Mouse (Mus musculus): Measurements from ENCODE around the gene Etv2. TPM values are rescaled to one million over a fixed set of nuclear protein-coding genes. Genes with fewer than 3 reads are reported as not detected.
A peak's percentile ranks its signal among the peaks of the same experiment; 100 is the strongest.

Gene Etv2
- polyA plus RNA-seq, 1 experiment from 2014 or later = not detected

DNA sequence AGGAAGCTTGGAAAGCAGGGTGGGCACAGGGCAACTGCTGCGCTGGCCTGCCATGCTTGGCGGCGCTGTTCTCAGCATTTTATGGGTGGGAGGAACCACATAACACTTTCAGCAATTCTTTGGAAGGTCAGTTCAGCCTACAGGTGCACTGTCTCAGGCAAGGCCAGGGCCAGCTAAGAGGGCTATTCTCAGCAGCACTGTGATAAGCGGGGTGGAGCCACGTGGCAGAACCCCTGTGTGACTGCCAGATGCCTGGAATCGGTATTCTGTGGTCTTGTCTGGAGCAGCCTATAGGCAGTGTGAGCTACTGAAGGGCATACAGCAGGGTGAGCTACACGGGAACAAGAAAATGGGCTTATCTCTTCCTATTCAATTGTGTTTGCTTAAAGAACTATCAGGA, 25.6 kb downstream of the Etv2 start:
- Histone ChIP-seq H3K4me1 (replicated peaks) (no peaks in the 10 kb centered on the region), H3K4me2 (no peak overlapping the region), H3K9ac (no peak overlapping the region), H3K36me3 (no peaks in the 10 kb centered on the region), H3K4me3 (no peak overlapping the region), H3K27me3 (no peaks in the 10 kb centered on the region), H3K9me3 (no peaks in the 10 kb centered on the region), H3K27ac (replicated peaks) (no peak overlapping the region)
- ATAC-seq (ENCODE audit: low FRiP score, low read depth) = no peak
- 69% methylated on average over 7 of the region's 7 CpGs for WGBS

DNA sequence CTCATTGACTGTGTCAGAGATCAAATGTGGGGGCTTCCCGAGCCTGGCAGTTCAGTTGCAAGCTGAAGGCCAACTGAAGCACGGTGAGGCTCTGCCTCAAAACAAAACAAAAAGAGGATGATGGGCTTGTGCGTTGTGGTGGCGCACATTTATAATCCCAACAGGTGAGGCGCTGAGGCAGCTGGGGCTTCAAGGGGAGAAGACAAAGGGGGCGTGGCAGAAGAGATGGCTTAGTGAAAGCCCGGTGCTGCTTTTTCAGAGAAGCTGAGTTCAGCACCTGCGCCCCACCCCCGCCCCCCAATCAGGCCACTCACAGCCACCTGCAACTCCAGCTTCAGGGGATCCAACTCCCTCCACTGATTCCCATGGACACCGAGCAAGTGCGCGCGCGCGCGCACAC, 27.2 kb downstream of the Etv2 start:
- no peak overlapping the region for H3K27ac ChIP-seq (replicated peaks)
- no peak overlapping the region for H3K9ac ChIP-seq
- H3K36me3 ChIP-seq = no peaks in the 10 kb centered on the region
- H3K27me3 ChIP-seq = no peaks in the 10 kb centered on the region
- 45% methylated on average over 16 of the region's 16 CpGs for WGBS
- no peak overlapping the region for H3K4me2 ChIP-seq
- no peaks in the 10 kb centered on the region for H3K9me3 ChIP-seq
- H3K4me3 ChIP-seq = no peak overlapping the region
- no peaks in the 10 kb centered on the region for H3K4me1 ChIP-seq (replicated peaks)
- ATAC-seq (ENCODE audit: low FRiP score, low read depth) = no peak

DNA sequence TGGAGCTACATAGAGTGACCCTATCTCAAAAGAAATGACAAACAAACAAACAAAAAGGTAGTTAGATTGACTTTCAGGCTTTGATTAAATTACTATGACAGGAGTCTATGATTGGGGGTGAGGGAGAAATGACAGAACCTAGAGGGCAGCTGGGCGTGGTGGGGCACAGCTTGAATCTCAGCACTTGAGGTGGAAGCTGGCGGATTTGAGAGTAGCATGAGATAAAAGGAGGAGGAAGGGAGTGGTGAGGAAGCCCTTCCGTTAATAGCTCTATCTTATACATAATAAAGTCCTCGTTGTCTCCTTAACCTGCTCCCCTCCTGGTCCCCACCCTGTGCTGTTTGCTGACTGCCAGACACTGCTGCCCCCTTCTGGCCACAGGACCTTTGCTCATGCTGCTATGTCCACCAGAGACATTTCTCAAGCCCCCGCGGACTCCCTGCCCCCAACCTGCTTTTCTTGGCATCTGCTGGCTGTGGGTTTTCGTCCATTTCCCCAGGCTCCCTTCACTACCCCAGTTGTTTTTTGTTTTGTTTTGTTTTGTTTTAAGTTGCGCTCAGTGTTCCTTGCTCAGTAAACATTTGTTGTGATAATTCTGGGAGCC, 27.8 kb downstream of the Etv2 start:
- H3K9ac ChIP-seq = no peak overlapping the region
- 32% methylated on average over 8 of the region's 8 CpGs for WGBS
- H3K4me3 ChIP-seq = no peak overlapping the region
- H3K36me3 ChIP-seq = no peaks in the 10 kb centered on the region
- no peaks in the 10 kb centered on the region for H3K9me3 ChIP-seq
- no peak overlapping the region for H3K4me2 ChIP-seq
- ATAC-seq (ENCODE audit: low FRiP score, low read depth) = 0 out of 2 replicates have a peak, but pooled peaks have one; percentile 25
- H3K4me1 ChIP-seq (replicated peaks) = no peaks in the 10 kb centered on the region
- no peaks in the 10 kb centered on the region for H3K27me3 ChIP-seq
- no peak overlapping the region for H3K27ac ChIP-seq (replicated peaks)

- H3K9me3 ChIP-seq = no peaks in the 10 kb centered on the region
- no peak for ATAC-seq (ENCODE audit: low FRiP score, low read depth)
- no peak overlapping the region for H3K4me2 ChIP-seq
- no peaks in the 10 kb centered on the region for H3K36me3 ChIP-seq
- 90% methylated on average over 8 of the region's 8 CpGs for WGBS
- H3K9ac ChIP-seq = no peak overlapping the region
- no peak overlapping the region for H3K27ac ChIP-seq (replicated peaks)
- H3K4me1 ChIP-seq (replicated peaks) = peaks cover 8% of the 10 kb centered on the region
- no peak overlapping the region for H3K4me3 ChIP-seq
- no peaks in the 10 kb centered on the region for H3K27me3 ChIP-seq
Observed at GRCm38 (mm10) chr7:30604944-30605343, 30.7 kb downstream of the Etv2 start.

DNA sequence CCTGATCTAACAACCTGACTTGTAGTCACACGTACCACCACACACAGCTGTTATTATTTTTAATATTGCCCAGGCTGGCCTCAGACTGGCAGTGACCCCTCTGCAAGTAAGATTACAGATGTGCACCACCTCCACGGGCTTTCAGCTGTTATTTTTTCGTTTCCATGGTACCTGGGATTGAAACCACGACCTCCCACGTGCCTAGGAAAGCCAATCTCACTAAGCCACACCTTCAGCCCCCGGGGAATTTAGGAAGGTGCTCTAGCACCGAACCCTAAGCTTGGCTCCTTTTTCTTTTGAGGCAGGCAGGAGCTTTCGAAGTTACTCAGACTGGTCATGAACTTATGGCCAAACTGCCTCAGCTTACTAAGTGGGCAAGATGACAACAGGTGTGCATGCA, 31.2 kb downstream of the Etv2 start:
- ATAC-seq (ENCODE audit: low FRiP score, low read depth) = no peak
- no peak overlapping the region for H3K27ac ChIP-seq (replicated peaks)

GRCm38 (mm10) chr7:30602583-30602982, 33.1 kb downstream of the Etv2 start:
- no peak overlapping the region for H3K27ac ChIP-seq (replicated peaks)
- H3K4me2 ChIP-seq = no peak overlapping the region
- peaks cover 14% of the 10 kb centered on the region for H3K4me1 ChIP-seq (replicated peaks)
- no peak for ATAC-seq (ENCODE audit: low FRiP score, low read depth)
- 61% methylated on average over 3 of the region's 3 CpGs for WGBS
- no peaks in the 10 kb centered on the region for H3K36me3 ChIP-seq
- H3K9ac ChIP-seq = no peak overlapping the region
- H3K9me3 ChIP-seq = no peaks in the 10 kb centered on the region
- H3K27me3 ChIP-seq = no peaks in the 10 kb centered on the region
- no peak overlapping the region for H3K4me3 ChIP-seq

More for the DNA sequence above, 31.2 kb downstream of the Etv2 start:
- Histone ChIP-seq H3K4me3 (no peak overlapping the region), H3K4me2 (no peak overlapping the region), H3K9me3 (no peaks in the 10 kb centered on the region), H3K36me3 (no peaks in the 10 kb centered on the region), H3K27me3 (no peaks in the 10 kb centered on the region), H3K9ac (no peak overlapping the region), H3K4me1 (replicated peaks) (peaks cover 14% of the 10 kb centered on the region)
- WGBS = 66% methylated on average over 8 of the region's 8 CpGs

GRCm38 (mm10) chr7:30600651-30601050, 35.0 kb downstream of the Etv2 start:
- H3K4me2 ChIP-seq = peak overlapping the region; percentile 50; the same call in 1 of the 2 replicates
- 71% methylated on average over 7 of the region's 7 CpGs for WGBS
- H3K9ac ChIP-seq = no peak overlapping the region

GRCm38 (mm10) chr7:30599933-30600353, 35.7 kb downstream of the Etv2 start:
- no peaks in the 10 kb centered on the region for H3K36me3 ChIP-seq
- peak overlapping the region; percentile 27 for H3K27ac ChIP-seq (replicated peaks)
- H3K9me3 ChIP-seq = no peaks in the 10 kb centered on the region
- H3K4me2 ChIP-seq = peak overlapping the region; percentile 50
- H3K4me3 ChIP-seq = peak overlapping the region; percentile 23
- WGBS = 0% methylated on average over 16 of the region's 16 CpGs
- no peaks in the 10 kb centered on the region for H3K27me3 ChIP-seq
- H3K4me1 ChIP-seq (replicated peaks) = peaks cover 14% of the 10 kb centered on the region
- peak; percentile 98 for ATAC-seq (ENCODE audit: low FRiP score, low read depth)
- H3K9ac ChIP-seq = no peak overlapping the region

More at GRCm38 (mm10) chr7:30600651-30601050, 35.0 kb downstream of the Etv2 start:
- Histone ChIP-seq H3K27ac (replicated peaks) (peak overlapping the region; percentile 27; the same call in 1 of the 2 replicates), H3K4me3 (no peak overlapping the region), H3K9me3 (no peaks in the 10 kb centered on the region), H3K27me3 (no peaks in the 10 kb centered on the region), H3K36me3 (no peaks in the 10 kb centered on the region), H3K4me1 (replicated peaks) (peaks cover 14% of the 10 kb centered on the region)
- ATAC-seq (ENCODE audit: low FRiP score, low read depth) = peak; percentile 4; the same call in 1 of the 2 replicates

GRCm38 (mm10) chr7:30598786-30599185, 36.9 kb downstream of the Etv2 start, which contains the start of gene Zbtb32:
TSS of gene Zbtb32 (minus strand) at chr7:30598909.
- H3K36me3 ChIP-seq = no peaks in the 10 kb centered on the region
- H3K4me3 ChIP-seq = peak within 1 kb of the TSS; percentile 23
- peak within 1 kb of the TSS; percentile 50 for H3K4me2 ChIP-seq
- H3K27me3 ChIP-seq = no peaks in the 10 kb centered on the region
- H3K9ac ChIP-seq = no peak within 1 kb of the TSS
- H3K27ac ChIP-seq (replicated peaks) = peak within 1 kb of the TSS; percentile 27; the same call in 1 of the 2 replicates
- ATAC-seq (ENCODE audit: low FRiP score, low read depth) = no peak
- H3K4me1 ChIP-seq (replicated peaks) = peaks cover 14% of the 10 kb centered on the region
- H3K9me3 ChIP-seq = no peaks in the 10 kb centered on the region
- WGBS = 91% methylated on average over 12 of the region's 12 CpGs

DNA sequence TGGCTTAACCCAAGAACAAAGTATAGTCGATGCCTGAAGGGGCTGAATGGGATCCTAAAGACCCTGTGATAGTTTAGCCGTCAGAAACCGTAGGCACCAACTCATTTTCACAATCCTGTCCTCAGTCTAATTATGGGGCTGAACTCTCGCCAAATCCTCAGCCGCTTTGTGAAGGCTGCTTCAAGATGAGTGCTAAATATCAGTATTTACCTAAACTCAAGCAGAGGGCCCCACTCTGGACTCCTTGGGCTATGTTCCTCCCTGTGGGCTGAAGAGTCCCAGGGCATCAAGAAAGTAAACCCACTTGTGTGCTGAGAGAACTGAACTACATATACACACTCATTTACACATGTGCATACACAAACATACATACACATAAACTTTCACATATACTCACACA, 38.8 kb downstream of the Etv2 start:
- no peak overlapping the region for H3K4me2 ChIP-seq
- no peak overlapping the region for H3K4me3 ChIP-seq
- 83% methylated on average over 5 of the region's 5 CpGs for WGBS
- H3K4me1 ChIP-seq (replicated peaks) = peaks cover 14% of the 10 kb centered on the region
- H3K9ac ChIP-seq = no peak overlapping the region
- no peaks in the 10 kb centered on the region for H3K9me3 ChIP-seq
- no peaks in the 10 kb centered on the region for H3K36me3 ChIP-seq
- H3K27me3 ChIP-seq = no peaks in the 10 kb centered on the region
- no peak for ATAC-seq (ENCODE audit: low FRiP score, low read depth)
- H3K27ac ChIP-seq (replicated peaks) = no peak overlapping the region

DNA sequence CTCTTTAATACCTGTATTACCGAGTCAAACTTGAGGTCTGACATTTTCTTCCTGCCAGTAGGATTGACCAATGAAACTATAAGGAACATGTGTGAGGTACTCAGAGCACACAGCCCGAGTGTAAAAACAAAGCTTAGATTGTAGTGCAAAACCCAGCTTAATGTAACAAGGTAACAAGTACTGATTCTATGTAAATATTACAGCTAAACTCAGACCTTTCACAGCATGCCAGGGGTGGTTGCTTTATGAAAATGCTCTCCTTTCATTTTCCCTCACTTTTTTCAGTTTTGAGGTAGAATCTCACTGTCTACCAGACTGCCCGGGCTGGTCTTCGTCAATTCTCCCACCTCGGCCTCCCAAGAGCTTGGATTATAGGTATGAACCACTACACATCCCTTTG, 39.6 kb downstream of the Etv2 start:
- ATAC-seq (ENCODE audit: low FRiP score, low read depth) = no peak
- Histone ChIP-seq H3K36me3 (no peaks in the 10 kb centered on the region), H3K9ac (no peak overlapping the region), H3K27me3 (no peaks in the 10 kb centered on the region), H3K4me3 (no peak overlapping the region), H3K4me1 (replicated peaks) (peaks cover 14% of the 10 kb centered on the region), H3K9me3 (no peaks in the 10 kb centered on the region), H3K27ac (replicated peaks) (no peak overlapping the region), H3K4me2 (no peak overlapping the region)
- 90% methylated on average over 5 of the region's 5 CpGs for WGBS

GRCm38 (mm10) chr7:30594510-30595024, 41.1 kb downstream of the Etv2 start:
- no peak overlapping the region for H3K4me2 ChIP-seq
- ATAC-seq (ENCODE audit: low FRiP score, low read depth) = no peak
- 73% methylated on average over 4 of the region's 4 CpGs for WGBS
- no peak overlapping the region for H3K4me3 ChIP-seq
- no peaks in the 10 kb centered on the region for H3K27me3 ChIP-seq
- peaks cover 8% of the 10 kb centered on the region for H3K4me1 ChIP-seq (replicated peaks)
- no peak overlapping the region for H3K9ac ChIP-seq
- H3K36me3 ChIP-seq = no peaks in the 10 kb centered on the region
- no peak overlapping the region for H3K27ac ChIP-seq (replicated peaks)
- H3K9me3 ChIP-seq = no peaks in the 10 kb centered on the region

Measured in hindbrain, embryonic 15.5 days (tissue).